Mouse (Mus musculus): Measurements from ENCODE around the gene Gm10392.

The Gm10392 gene

GRCm38 (mm10) chr11:77495507-77495906 is 23.5 kb downstream of the Gm10392 start:
- in situ Hi-C loops (cut with MboI; ENCODE audit: low pct_unique_long_range_greater_than_20kb in 1 of 2, low sequenced_read_pairs in 2 of 2, unreplicated experiment in 1 of 2), result no loop called here

- in situ Hi-C loops (cut with MboI; ENCODE audit: low pct_unique_long_range_greater_than_20kb in 1 of 2, low sequenced_read_pairs in 2 of 2, unreplicated experiment in 1 of 2), result no loop called here
Measured at GRCm38 (mm10) chr11:77494782-77495181, 24.2 kb downstream of the Gm10392 start.

GRCm38 (mm10) chr11:77494344-77494676 is 24.7 kb downstream of the Gm10392 start:
- in situ Hi-C loops (cut with MboI; ENCODE audit: low pct_unique_long_range_greater_than_20kb in 1 of 2, low sequenced_read_pairs in 2 of 2, unreplicated experiment in 1 of 2), result no loop called here

GRCm38 (mm10) chr11:77493512-77494343 is 25.3 kb downstream of the Gm10392 start, which contains the start of gene Git1:
Gene Git1, plus strand, starts transcription at chr11:77493562.
- in situ Hi-C loops (cut with MboI; ENCODE audit: low pct_unique_long_range_greater_than_20kb in 1 of 2, low sequenced_read_pairs in 2 of 2, unreplicated experiment in 1 of 2), result no loop called here

GRCm38 (mm10) chr11:77492911-77493332 is 26.1 kb downstream of the Gm10392 start:
- in situ Hi-C loops (cut with MboI; ENCODE audit: low pct_unique_long_range_greater_than_20kb in 1 of 2, low sequenced_read_pairs in 2 of 2, unreplicated experiment in 1 of 2), result no loop called here

- in situ Hi-C loops (cut with MboI; ENCODE audit: low pct_unique_long_range_greater_than_20kb in 1 of 2, low sequenced_read_pairs in 2 of 2, unreplicated experiment in 1 of 2), result no loop called here
Measured at GRCm38 (mm10) chr11:77492311-77492871, 26.6 kb downstream of the Gm10392 start.

- in situ Hi-C loops (cut with MboI; ENCODE audit: low pct_unique_long_range_greater_than_20kb in 1 of 2, low sequenced_read_pairs in 2 of 2, unreplicated experiment in 1 of 2), result no loop called here
Measured at GRCm38 (mm10) chr11:77491502-77492291, 27.3 kb downstream of the Gm10392 start.

- in situ Hi-C loops (cut with MboI; ENCODE audit: low pct_unique_long_range_greater_than_20kb in 1 of 2, low sequenced_read_pairs in 2 of 2, unreplicated experiment in 1 of 2), result no loop called here
Measured at GRCm38 (mm10) chr11:77491123-77491501, 27.9 kb downstream of the Gm10392 start.

- in situ Hi-C loops (cut with MboI; ENCODE audit: low pct_unique_long_range_greater_than_20kb in 1 of 2, low sequenced_read_pairs in 2 of 2, unreplicated experiment in 1 of 2), result no loop called here
Measured at GRCm38 (mm10) chr11:77490451-77490850, 28.5 kb downstream of the Gm10392 start.

- in situ Hi-C loops (cut with MboI; ENCODE audit: low pct_unique_long_range_greater_than_20kb in 1 of 2, low sequenced_read_pairs in 2 of 2, unreplicated experiment in 1 of 2), result no loop called here
Measured at GRCm38 (mm10) chr11:77489591-77490235, 29.3 kb downstream of the Gm10392 start, which contains the start of gene Ankrd13b. Gene Ankrd13b, minus strand, starts transcription at chr11:77489678.

- in situ Hi-C loops (cut with MboI; ENCODE audit: low pct_unique_long_range_greater_than_20kb in 1 of 2, low sequenced_read_pairs in 2 of 2, unreplicated experiment in 1 of 2), result no loop called here
Measured at GRCm38 (mm10) chr11:77488771-77489581, 30.0 kb downstream of the Gm10392 start.

- in situ Hi-C loops (cut with MboI; ENCODE audit: low pct_unique_long_range_greater_than_20kb in 1 of 2, low sequenced_read_pairs in 2 of 2, unreplicated experiment in 1 of 2), result no loop called here
Measured at GRCm38 (mm10) chr11:77486798-77487197, 32.2 kb downstream of the Gm10392 start.

- in situ Hi-C loops (cut with MboI; ENCODE audit: low pct_unique_long_range_greater_than_20kb in 1 of 2, low sequenced_read_pairs in 2 of 2, unreplicated experiment in 1 of 2), result no loop called here
Measured at GRCm38 (mm10) chr11:77485229-77485628, 33.8 kb downstream of the Gm10392 start.

GRCm38 (mm10) chr11:77483510-77484255 is 35.3 kb downstream of the Gm10392 start:
- in situ Hi-C loops (cut with MboI; ENCODE audit: low pct_unique_long_range_greater_than_20kb in 1 of 2, low sequenced_read_pairs in 2 of 2, unreplicated experiment in 1 of 2), result no loop called here

GRCm38 (mm10) chr11:77483043-77483442 is 36.0 kb downstream of the Gm10392 start:
- in situ Hi-C loops (cut with MboI; ENCODE audit: low pct_unique_long_range_greater_than_20kb in 1 of 2, low sequenced_read_pairs in 2 of 2, unreplicated experiment in 1 of 2), result no loop called here

- in situ Hi-C loops (cut with MboI; ENCODE audit: low pct_unique_long_range_greater_than_20kb in 1 of 2, low sequenced_read_pairs in 2 of 2, unreplicated experiment in 1 of 2), result no loop called here
Measured at GRCm38 (mm10) chr11:77476895-77477294, 42.1 kb downstream of the Gm10392 start.

- in situ Hi-C loops (cut with MboI; ENCODE audit: low pct_unique_long_range_greater_than_20kb in 1 of 2, low sequenced_read_pairs in 2 of 2, unreplicated experiment in 1 of 2), result no loop called here
Measured at GRCm38 (mm10) chr11:77476216-77476615, 42.8 kb downstream of the Gm10392 start.

Measured in mouse embryonic stem cell (cell line).